Mouse (Mus musculus) brain, embryonic 14.5 days (tissue): ENCODE results near the gene Ctxn1.

ENCODE experiments used
- CTCF ChIP-seq: fragments of 200-500 bp; IDR thresholded peaks from 2 replicates; pipeline ENCODE4 v1.5.1; 2012; ENCODE audit warnings: inconsistent platforms, mild to moderate bottlenecking, moderate library complexity, borderline replicate concordance; ENCODE audit not compliant: insufficient read depth, insufficient read length; ENCODE audit errors: extremely low read depth
- POLR2A ChIP-seq: fragments of 200-500 bp; IDR thresholded peaks from 2 replicates; pipeline ENCODE4 v1.6.1; 2012; ENCODE audit warnings: mild to moderate bottlenecking, inconsistent platforms, borderline replicate concordance; ENCODE audit not compliant: poor library complexity, insufficient read depth, insufficient read length, severe bottlenecking; ENCODE audit errors: extremely low read depth

DNA sequence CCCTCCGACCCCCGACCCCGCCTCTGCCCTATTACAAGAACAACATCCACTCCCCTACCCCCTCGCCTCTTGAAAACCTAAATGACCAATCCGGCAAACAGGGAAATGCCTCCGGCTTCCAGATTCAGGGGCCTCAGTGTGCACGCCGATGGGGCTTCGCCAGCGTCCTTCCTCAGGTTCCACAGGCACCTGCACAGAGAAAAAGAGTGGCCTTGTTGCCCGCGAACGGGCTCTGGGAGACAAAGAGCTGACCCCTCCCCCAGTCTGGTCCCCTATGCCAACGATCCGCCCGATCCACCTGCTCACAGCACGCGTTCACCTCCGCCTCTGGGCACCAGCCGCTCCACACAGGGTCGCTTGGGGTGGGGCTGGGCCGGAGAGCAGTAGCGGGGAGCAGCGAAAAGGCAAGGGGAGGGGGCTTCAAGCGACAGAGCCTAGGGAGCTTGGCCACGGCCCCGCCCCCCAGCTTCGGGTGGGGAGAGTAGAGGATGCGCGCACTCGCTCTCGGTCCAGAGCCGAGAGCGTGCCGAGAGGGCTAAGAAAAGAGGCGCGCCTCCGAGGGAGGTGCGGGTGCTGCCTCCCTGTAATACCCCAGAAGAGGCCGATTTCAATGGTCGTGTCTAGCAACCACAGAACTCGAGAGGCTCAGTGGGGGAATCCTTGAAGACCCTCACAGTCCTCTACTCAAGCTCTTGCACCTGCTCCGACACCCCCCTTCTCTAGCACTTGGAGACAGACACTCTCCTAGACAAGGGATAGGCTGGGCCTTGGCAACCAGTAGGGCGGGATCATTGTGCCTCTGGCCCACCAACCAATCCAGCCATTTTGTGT, 42.1 kb downstream of the Ctxn1 start, which contains the start of gene Prr36:
- TF ChIP-seq POLR2A (peak; percentile 59; the same call in 1 of the 2 replicates), CTCF (no peak)
